Comparison of ENCODE assay signal across 27 mouse cellular contexts in the genomic region with DNA sequence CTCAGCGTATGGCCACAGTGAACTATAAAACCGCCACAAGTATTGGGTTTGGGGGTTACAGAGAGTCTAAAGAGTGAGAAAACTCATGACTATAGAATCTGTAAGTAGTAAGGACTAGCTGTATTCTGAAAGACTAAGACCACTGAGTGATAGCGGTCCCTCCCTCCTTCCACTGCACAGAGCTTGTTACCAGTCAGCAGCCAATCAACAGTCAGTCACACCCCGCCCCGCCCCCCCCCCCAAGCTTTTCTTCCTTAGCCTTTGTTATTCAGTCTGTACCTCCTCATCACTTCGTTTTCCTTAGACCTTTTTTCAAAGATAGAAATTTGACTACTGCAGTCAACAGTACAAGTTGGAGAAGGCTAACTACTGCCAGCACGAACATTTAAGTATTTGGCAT.
"Had no signal": no experiment of that assay in that cellular context is flagged by ENCODE, and none has a peak within 500 bp of the region (broad histone marks: within the 10 kb centered on the region; RNA-seq: fewer than 3 reads in every experiment).

No protein-coding gene starts in this region.

- DNase-seq: gastrocnemius, adult 2 months; gastrocnemius, postnatal 10 days; gastrocnemius, postnatal 25 days; heart, adult 18-20 months; heart, postnatal 10 days; heart, postnatal 4 days; kidney, adult 11 months; kidney, adult 2 months; kidney, adult 9 months; kidney, postnatal 14 days; kidney, postnatal 36 days; left cerebral cortex, postnatal 4 days had no signal

- H3K4me3 ChIP-seq: gastrocnemius, adult 2 months; heart, embryonic 10.5 days; heart, embryonic 12.5 days; hindbrain, embryonic 10.5 days; hindbrain, embryonic 12.5 days; intestine, embryonic 15.5 days; kidney, embryonic 15.5 days; layer of hippocampus, adult 2 months; left cerebral cortex, adult 2 months; limb, embryonic 13.5 days; limb, embryonic 15.5 days; liver, embryonic 12.5 days had no signal

- H3K4me2 ChIP-seq: heart, embryonic 12.5 days; hindbrain, embryonic 12.5 days; hindbrain, embryonic 14.5 days; intestine, embryonic 15.5 days; kidney, embryonic 15.5 days; limb, embryonic 13.5 days; limb, embryonic 15.5 days; liver, embryonic 12.5 days had no signal

- H3K27ac ChIP-seq: gastrocnemius, adult 2 months; heart, embryonic 10.5 days; hindbrain, embryonic 10.5 days; hindbrain, embryonic 12.5 days; hindbrain, embryonic 14.5 days; intestine, embryonic 15.5 days; kidney, embryonic 15.5 days; kidney, postnatal 0 days; layer of hippocampus, adult 2 months; left cerebral cortex, adult 2 months; limb, embryonic 13.5 days; limb, embryonic 15.5 days; liver, embryonic 12.5 days had no signal

- H3K9me3 ChIP-seq: heart, embryonic 10.5 days; heart, embryonic 12.5 days; hindbrain, embryonic 10.5 days; hindbrain, embryonic 12.5 days; intestine, embryonic 15.5 days; kidney, embryonic 15.5 days; limb, embryonic 13.5 days; limb, embryonic 15.5 days; liver, embryonic 12.5 days had no signal

- ATAC-seq: hindbrain, embryonic 16.5 days; inflammation-experienced regulatory T-cells, adult 6 months; intestine, embryonic 15.5 days; liver, embryonic 12.5 days had no signal

- H3K9ac ChIP-seq: heart, embryonic 12.5 days; hindbrain, embryonic 12.5 days; hindbrain, embryonic 14.5 days; intestine, embryonic 15.5 days; kidney, embryonic 15.5 days; limb, embryonic 13.5 days; limb, embryonic 15.5 days; liver, embryonic 12.5 days had no signal

- H3K36me3 ChIP-seq: heart, embryonic 10.5 days; heart, embryonic 12.5 days; hindbrain, embryonic 10.5 days; hindbrain, embryonic 12.5 days; intestine, embryonic 15.5 days; kidney, embryonic 15.5 days; limb, embryonic 13.5 days; limb, embryonic 15.5 days; liver, embryonic 12.5 days had no signal

- H3K27me3 ChIP-seq: heart, embryonic 12.5 days; hindbrain, embryonic 12.5 days; intestine, embryonic 15.5 days; kidney, embryonic 15.5 days; limb, embryonic 13.5 days; limb, embryonic 15.5 days; liver, embryonic 12.5 days had no signal
